19 mouse cellular contexts compared by ENCODE assay signal in the genomic region with DNA sequence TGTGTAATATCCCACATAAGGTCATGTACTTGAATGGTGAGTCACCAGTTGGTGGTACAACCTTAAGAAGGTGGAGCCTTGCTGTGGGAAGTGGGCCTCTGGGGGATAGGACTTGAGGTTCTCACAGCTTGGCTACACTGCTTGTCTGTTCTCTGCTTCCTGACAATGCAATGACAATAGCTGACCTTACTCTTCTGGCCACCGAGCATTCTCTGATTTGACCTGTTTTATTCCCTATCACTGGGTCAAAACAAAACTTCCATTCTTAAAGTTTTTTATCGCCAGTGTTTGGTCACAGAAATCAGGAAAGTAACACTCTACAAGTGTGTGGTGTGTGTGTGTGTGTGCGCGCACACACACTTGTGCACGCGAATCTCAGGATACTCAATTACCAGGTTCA.
"Had no signal": no experiment of that assay in that cellular context is flagged by ENCODE, and none has a peak within 500 bp of the region (broad histone marks: within the 10 kb centered on the region; RNA-seq: fewer than 3 reads in every experiment).

No protein-coding gene starts in this region.

- H3K36me3 ChIP-seq: midbrain, embryonic 10.5 days; midbrain, embryonic 12.5 days; neural tube, embryonic 13.5 days; neural tube, embryonic 15.5 days had no signal

- ATAC-seq: midbrain, embryonic 16.5 days had no signal

- H3K9ac ChIP-seq: liver, embryonic 14.5 days; lung, embryonic 14.5 days; midbrain, embryonic 12.5 days; neural tube, embryonic 13.5 days; neural tube, embryonic 15.5 days had no signal

- H3K9me3 ChIP-seq: neural tube, embryonic 15.5 days had no signal

- H3K4me3 ChIP-seq: midbrain, embryonic 10.5 days; midbrain, embryonic 12.5 days; myocyte; neural tube, embryonic 13.5 days; neural tube, embryonic 15.5 days had no signal

- H3K4me2 ChIP-seq: lung, embryonic 14.5 days; midbrain, embryonic 12.5 days; neural tube, embryonic 13.5 days; neural tube, embryonic 15.5 days had no signal

- H3K27ac ChIP-seq: liver, embryonic 14.5 days; midbrain, embryonic 10.5 days; midbrain, embryonic 12.5 days; neural tube, embryonic 13.5 days; neural tube, embryonic 15.5 days had no signal

- H3K27me3 ChIP-seq: midbrain, embryonic 12.5 days; neural tube, embryonic 13.5 days; neural tube, embryonic 15.5 days had no signal

- DNase-seq: lung, adult 18-20 months; lung, embryonic 14.5 days; lung, postnatal 10 days; lung, postnatal 4 days; midbrain, embryonic 14.5 days; right cerebral cortex, adult 18-20 months; right cerebral cortex, postnatal 25 days; right cerebral cortex, postnatal 4 days; spleen, adult 18-20 months; thymus, adult 2 months; thymus, postnatal 25 days; thymus, postnatal 4 days had no signal

- H3K4me1 ChIP-seq: midbrain, embryonic 12.5 days had no signal
